Mouse (Mus musculus): ENCODE measurements around the gene Cfap97d1.

- TF ChIP-seq CTCF (IDR thresholded peaks at IDR 0.05; ENCODE audit: borderline replicate concordance, insufficient read depth, low read depth, low read length) (no peak), POLR2A (IDR thresholded peaks at IDR 0.05; ENCODE audit: borderline replicate concordance, insufficient read depth, low read length) (no peak)
These were observed 27.4 kb downstream of the Cfap97d1 start for GRCm38 (mm10) chr11:102011510-102011909.

Data from cerebellum, adult 2 months (tissue).